Mouse (Mus musculus) thymus, postnatal 4 days (tissue): ENCODE measurements around the gene Grrp1.

Experiments
- DNase-seq: peaks from one replicate; pipeline ENCODE4 v3.0.0; 2021

Grrp1 gene

DNA sequence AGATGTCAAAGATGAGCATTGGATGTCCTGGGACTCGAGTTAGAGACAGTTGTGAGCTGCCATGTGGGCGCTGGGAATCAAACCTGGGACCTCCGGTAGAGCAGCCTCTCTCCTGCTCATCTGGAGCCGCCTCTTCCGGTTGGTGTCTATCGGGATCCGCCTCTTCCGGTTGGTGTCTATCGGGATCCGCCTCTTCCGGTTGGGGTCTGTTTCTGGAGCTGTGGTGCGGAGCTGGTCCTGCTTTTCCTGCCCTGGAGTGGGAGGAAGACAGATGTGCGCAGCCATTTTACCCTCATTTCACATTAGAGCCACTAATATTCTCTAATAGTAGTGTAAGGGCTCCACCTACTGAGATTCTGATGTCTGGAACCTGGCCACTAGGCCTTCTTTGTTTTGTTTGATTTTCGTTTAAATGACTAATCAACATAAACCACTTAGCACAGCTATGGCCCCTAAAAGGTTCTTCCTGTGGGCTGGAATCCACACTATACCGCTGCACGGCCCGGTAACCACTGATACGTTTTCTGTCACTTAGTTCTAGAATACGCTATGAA, 14.3 kb upstream of the Grrp1 start:
- DNase-seq: peak; percentile 10

DNA sequence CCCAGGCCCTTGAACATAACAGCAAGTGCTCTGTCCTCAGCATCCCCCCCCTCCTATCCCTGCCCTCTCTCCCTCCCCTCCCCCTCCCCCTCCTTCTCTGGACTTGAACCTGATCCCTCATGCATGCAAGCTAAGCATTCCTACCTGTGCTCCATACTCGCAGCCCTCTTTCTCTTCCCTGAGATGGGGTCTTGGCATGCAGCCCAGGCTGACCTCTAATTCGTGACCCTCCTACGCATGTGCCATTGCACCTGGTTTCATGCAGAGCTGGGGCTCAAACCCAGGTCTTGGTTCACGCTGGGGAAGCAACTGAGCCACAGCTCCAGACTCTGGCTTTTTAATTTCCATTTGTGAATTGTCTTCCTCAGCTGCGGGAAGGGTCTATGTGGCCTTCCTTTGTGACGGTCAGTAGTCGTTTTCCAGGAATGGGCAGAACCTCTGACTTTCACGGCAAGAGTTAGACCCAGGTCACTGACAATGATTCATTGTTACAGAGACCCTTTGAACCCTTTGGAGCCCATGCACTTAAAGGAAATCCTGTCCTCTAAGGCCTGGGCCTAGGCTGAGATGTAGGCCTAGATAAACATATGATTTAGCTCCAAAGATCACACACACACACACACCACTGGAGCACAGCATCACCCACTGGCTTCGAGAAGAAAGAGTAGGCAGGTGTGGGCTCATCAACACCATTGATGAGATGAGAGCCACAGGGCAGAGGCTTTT, 12.1 kb upstream of the Grrp1 start:
- no peak for DNase-seq

DNA sequence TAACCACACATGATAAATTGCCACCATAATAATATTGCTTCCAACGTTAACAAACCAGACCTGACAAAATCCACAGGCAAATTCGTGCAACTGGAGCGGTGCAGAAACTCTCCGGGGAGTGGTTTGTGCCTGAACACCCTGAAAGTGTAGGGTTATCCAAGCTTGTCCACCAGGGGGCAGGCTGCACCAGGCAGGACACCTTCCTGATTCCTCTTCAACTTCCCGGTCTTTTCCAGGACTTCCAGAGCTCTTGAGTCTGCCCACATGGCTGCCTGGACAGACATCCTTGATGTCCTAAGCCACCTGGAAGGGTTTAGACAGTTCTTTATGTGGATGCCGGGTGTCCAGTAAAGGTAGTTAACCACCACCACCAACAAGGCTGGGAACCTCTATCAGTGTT, 9.3 kb upstream of the Grrp1 start:
- DNase-seq: peak; percentile 79

DNA sequence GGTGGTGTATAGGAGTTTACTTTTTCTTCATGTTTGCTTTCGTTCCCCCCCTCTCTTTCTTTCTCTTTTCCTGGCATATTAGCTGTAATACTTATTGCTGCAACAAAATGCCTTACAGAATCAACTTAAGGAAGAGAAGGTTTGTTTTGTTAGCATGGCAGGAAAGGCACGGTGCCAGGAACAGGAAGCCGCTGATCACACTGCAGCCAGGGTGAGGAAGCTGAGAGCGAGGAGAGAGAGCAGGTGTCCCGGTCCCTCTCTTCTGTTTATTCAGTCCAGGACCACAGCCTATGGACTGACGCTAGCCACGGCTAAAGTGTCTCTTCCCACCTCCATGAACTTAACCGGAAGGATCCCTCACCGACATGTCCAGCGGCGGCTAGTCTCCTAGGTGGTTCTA, 4.4 kb upstream of the Grrp1 start:
- peak; percentile 60 for DNase-seq

DNA sequence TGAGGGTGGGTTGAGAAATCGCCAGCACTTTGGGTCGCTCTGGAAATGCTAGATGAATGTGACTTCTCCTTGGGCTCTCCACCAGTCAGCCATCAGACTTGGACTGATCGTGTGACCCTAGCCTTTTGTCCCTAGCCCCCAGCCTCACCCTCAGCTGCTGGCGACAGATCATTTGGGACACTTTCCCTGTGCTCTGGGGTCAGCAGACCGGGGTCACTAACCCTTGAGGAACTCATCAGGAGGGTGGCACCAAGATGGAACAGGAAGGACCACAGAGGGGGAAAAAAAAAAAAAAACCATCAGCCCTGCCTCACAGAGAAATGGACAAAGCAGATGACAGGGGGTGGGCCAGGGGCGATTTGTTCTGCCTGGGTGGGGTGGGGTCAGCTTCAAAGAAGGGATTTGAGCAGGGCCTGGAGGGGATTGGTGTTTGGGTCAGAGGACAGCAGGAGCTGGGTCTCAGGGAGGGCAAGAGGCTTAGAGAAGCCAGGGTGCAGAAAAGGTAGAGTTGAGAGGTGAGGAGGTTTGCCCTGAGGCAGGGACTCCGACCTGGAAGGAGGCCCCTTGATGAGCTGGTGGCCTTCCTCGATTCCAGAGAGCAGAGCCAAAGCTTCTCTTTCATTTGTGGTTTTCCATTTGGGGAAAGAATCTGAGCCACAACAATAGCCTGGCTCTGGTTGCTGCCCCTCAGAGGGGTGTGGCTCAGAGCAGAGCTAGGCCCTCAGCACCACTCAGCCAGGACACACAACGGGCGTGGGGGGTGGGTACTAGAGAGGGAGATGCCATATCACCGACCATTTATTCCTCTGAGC, 3.5 kb upstream of the Grrp1 start:
- DNase-seq: no peak

DNA sequence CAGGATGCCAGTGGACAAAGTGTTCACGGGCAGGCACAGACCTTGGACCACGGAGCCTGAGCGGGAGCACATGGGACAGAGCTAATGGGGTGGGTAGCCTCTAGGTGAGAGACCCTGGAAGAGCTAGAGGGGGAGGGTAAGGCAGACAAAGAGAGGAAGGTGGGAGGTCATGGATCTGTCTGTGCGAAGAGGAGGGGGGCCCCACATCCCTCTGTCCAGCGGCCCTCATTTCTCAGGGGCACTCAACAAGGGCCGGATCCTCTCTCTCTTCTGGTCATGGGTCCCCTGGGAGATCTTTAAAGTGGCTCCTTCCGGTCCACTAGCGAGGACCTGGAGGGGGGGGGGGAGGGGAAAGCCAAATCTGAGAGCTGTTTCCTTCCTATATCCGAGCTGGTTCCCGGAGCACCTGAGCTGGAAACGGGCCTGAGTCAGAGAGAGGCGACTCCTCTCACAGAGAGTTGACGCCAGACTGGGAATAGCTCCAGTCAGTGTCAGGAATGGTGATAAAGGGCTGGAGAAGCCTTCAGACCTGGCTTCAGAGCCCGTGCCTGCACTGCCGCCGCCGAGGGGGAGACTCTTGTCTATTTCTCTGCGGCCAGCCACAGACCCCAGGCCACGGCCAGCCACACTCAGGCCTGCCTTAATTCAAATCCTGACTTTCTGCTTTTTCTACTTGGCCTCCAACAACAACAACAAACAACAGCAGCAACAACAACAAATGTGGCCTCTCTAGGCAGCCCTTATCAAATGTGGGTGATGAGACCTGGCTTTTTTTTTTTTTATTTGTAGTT, 2.7 kb upstream of the Grrp1 start:
- DNase-seq: no peak

DNA sequence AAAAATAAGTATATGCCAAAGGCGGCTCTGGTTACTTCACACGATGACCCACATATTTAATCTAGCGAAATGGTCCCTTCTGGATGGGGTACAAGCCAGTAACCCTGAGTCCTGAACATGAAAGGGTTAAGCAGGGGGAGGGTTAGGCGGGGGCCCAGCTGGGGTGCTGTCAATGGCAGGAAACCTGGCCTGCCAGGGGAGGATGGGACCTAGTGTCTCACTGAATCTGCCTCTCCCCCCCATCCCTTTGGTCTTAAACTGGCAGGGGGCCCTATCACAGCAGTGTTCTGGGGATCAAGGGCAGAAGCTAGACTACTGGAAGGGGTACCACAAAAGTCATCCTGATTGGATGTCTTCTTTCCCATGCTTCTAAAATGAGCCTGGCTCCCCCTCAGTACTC, 1.9 kb upstream of the Grrp1 start:
- DNase-seq: peak; percentile 72

DNA sequence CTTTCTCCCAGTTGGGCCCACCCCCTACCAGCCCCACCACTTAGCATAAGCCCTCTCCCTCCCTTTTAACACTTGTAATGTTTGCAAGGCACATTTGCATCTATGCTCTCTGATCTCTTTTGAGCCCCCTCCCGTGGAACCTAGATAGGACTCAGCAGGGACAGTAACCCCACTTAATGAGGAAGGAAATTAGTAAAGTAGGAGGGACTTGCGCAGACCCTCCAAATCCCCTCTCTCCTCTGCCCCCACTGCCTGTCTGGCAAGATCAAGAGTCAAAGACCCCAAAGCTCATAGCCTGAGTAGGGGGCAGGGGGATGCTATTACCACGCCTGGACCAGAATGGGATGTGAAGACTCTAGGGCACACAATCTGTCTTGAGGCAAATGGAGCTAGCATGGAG, 929 bp upstream of the Grrp1 start:
- no peak for DNase-seq

DNA sequence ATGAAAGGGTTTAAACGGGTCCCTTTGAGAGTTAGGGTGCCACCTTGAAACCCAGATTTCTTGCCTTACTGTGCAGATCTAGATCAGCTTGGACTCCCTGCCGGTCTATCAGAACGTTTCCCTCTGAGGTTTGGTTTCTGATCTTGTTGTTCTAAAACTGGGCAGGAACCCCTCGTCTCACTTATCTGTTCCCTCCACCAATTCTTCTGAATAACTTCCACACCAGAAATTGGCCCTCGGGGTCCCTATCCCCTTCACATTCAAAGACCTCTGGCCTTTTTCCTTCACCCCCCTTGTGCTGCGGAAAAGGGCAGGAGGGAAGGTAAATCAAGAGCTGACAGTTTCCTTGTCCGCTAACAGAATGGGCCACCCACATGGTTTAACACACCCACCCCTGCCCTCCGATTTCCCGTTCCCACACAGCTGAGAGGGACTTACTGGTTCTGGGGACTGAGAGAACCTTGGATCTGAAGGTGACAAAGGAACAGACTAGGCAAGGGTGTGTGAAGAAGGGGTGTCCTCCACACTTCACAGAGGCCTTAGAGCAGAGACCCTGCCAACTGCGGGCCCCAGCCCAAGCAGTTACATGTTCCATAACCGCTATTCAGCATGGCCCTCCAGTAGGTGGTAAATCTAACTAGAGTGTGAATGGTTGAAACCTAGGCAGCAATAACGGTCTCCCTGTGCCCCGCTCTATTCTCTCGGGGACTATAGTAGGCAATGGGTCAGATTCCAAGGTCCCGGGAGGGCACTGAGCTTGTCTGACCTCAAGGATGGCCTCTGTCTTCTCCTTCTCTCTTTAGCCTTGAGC, 790 bp downstream of the Grrp1 start:
- no peak for DNase-seq

DNA sequence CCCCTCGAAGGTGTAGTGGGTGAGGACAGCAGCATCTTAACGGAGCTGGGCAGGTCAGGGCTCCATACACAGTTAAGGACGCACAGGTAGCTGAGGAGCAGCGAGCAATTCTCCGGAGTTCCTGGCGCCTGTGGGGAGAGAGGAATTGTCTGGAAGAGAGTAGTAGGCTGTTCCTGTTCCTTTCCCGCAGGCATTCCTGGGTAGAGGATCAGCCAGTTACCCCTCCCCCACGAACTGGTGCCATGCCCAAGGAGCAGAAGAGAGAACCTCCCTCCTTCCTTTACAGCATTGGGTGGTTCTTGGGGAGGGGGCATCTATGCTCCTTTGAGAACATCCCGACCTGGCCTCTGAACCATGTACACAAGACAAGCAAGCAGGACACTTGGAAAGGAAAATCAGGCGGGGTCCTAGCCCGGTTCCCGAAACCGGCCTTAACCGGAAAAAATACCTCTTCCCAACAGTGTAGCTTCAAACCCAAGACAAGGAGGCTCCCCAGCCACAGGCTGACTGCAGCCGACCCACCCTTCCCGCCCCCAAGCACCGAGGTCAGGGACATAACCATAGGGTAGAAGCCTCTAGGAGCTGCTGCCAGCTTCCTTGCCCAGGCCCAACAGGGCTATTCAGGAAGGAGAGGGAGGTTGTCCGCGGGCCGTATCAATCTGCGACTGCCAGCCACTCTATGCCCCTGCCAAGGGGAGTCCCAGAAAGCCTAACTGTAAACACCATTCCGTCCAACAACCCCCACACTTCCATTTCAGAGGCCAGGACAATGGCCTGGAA, 1.6 kb downstream of the Grrp1 start:
- DNase-seq: no peak

DNA sequence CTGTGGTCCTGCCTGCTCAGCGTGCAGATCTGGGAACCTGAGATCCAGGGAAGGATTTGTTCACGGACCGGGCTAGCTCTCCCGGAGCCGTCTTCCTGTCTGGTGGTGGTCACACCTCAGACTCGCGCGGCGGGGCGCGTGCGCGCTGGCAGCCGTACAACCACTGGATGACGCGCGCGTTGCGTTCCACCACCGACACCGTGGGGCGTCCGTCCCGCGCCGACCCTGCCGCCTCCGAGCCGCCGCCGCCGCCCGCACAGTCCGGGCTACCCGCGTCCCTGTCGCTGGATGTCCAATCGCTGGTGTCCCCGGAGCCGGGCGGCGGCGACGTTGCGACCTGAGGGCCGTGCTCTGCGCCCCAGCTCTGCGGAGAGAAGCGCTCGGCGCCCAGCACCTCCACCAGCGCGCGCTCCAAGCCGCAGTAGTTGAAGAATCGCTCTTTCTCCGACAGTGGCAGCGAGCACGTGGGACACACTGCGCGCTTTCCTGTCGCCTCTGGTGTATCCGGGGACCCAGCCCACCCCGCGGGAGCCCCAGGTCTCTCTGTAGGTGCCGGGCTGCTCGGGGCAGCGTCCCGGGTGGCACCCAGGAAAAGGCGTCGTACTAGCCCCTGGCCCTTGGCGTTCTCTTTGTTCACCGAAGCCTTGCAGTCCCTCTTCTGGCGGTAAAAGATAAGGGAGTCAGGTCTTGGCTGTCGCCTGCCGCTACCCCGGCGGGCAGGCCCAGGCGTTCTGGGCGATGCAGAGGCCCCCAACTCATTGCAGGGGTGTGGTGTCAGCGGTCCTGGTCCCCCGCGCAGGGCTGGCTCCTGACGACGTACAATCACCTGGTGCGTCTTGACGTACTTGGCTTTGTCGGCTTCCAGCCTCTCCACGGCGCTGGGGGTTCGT, 2.4 kb downstream of the Grrp1 start:
- peak; percentile 78 for DNase-seq

DNA sequence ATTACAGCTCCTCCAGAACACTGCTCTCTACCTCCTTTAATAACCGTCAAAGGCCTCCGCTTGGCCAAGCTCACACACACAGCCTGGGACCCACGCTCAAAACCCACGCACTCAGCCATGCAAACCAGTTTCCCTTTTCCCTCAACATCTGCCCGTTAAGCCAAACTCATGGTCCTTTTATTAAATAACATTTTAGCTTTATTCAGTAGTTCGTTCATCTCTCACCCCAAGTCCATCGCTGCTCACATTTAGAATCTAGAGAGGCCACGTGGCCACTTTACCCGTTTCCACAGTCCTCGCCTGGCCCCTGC, 3.0 kb downstream of the Grrp1 start:
- no peak for DNase-seq

DNA sequence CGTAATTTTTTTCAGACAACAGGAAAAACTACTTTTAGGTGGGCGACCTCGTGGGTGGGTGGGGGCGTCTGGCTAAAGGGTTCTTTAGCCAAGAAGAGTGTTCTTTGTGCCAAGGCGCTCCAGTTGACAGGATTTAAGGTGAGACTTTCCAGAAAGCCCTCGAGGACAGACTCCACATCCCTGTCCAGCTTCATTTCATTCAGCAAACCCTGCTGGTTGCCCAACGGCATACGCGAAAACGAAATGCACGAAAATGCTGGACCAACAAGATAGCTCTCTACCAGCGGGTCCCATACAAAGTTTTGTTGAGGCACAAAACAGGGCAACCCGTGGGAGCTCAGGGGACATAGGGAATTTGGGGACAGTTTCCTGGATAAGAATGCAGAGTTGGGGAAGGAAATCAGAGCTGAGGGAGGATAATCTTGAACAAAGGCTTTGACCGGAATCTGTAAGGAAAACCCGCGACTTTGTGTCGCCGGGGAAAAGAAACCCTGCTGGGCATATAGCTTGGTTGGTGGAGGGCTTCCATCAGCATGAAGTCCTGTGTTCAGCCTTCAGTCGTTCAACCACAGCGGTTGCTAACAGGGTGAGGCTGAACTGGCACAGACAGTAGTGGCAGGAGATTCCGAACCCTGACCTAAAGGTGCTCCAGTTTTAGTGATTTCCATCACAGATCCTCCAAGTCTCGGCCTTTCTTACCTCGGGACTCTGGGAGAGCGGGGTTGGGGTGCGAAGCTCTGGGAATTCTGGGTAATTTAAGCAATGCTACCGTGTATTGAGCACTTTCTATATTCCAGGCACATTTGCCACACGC, 3.6 kb downstream of the Grrp1 start:
- no peak for DNase-seq

DNA sequence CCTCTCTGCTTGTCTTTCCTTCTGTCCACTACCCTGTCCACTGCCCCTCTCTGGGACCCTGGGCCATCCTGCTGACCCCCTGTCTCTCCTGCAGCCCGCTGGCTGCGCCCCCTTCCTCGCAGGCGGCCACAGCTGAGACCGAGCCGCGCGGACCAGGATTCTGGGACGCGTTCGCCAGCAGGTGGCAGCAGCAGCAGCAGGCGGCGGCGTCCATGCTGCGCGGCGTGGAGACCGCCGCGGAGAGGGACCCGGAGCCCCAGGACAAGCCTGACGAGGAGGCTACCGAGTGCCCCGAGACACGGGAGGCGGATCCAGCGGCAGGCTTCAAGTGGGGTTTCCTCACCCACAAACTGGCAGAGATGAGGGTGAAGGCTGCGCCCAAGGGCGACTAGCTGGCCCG, 4.3 kb downstream of the Grrp1 start:
- peak; percentile 93 for DNase-seq

DNA sequence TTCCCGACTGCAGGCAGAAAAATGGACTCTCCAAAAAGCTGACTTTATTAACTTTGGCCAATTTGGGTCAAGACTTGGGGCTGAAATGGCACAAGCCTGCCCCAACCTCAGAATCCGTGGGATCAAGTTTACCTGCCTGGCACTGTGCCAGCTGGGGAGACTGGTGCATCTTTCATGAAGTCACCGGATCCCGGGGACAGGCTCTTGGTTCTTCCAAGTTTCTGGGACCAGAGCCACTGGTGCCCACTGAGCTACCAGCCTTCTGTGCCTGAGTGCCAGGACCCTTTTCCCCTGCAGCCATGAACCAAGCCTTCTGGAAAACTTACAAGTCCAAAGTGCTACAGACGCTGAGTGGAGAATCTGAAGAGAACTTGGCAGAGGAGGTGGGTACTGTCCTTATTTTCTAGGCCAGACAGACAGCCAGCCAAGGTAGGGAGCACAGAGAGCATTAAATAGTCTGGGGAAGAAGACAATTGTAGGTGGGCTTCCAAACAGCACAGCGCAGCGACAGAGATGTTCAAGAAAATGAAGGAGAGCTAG, 7.1 kb downstream of the Grrp1 start, which contains the start of gene Gm30191:
Gene Gm30191, plus strand, starts transcription at position 217 of the 540 bp plus-strand sequence.
- DNase-seq: no peak

DNA sequence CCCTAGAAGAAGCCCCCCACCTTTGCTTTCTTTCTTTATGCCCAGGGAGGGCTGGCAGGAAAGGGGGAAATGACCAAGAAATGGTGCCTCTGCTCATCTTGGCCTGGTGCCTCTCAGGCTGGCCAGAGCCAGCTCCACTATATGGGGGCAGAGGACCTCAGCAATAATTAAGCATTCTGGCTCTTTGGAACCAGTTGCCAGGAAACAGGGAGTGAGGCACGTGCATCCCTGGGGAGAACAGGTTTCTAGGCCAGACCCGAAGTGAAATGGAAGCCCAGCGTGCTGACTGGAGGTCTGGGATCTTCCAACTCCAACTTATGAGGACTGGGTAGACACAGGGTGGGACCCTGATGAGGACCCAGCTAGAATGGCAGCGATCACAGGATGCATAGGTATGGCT, 7.7 kb downstream of the Grrp1 start:
- no peak for DNase-seq

DNA sequence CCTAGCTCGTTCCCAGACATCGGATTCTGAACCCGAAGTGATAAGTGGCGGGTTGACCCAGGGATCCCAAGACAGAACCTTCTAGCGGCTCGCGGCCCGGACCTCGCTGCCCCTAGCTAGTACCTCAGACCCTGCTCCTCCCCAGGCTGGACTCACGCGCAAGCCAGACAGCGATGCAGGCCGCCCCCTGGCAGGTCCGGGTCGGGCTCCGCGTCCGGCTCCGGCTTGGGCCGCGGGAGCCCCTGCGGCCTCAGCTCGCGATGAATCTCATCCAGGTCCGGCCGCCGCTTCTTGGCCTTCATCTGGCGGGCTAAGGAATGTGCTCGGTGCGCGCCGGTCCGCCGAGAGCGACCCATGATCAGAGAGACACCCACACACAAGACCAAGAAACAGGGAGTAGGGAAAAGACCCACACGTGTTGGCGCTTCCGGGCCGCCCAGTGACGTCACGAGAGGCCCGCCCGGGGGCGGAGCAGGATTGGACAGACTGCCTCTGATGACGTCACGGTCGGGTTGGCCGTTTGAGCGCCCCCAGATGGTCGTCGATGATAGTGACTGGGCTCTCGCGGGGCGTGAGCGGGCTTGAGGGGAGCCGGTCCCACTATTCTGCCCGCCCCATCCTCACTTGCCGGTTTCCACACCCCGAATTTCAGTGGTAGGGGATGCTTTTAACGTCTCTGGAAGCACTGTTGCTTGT, 8.6 kb downstream of the Grrp1 start, which contains the start of gene Zfp593:
Gene Zfp593, minus strand, starts transcription at position 445 of the 696 bp plus-strand sequence.
- DNase-seq: peak; percentile 99

DNA sequence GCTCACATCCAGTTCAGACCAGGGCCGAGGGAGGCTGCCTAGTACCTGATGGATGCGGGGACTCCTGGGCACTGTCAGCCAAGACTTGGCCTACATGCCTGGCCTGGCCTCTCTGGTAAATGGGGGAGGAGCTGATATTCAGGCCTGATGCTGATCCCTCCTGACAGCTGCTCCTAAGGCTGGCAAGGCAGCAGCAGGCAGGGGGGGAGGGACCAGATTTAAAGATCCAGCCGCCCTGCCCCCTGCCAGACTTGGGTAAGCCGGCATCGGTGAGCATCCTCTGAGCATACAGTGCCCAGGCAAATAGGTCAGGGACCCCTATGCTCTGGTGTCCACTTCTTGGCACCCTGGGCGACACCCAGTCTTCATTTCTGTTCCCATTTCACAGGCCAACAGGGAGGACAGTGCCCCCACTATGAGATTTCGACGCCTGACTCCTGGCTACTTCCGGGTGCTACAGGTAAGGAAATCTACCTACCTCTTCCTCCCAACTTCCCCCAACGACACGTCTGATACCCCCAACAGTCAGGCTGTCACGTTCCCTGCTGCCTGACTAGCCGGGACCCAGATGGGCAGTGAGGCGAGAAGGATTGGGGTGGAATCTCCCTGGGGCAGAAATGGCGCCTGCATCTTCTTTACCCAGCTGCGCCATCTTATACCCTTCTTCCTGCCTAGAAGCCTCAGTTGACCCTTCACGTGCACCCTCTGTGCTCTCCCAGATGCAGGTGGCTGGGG, 10.2 kb downstream of the Grrp1 start, which contains the start of gene E130218I03Rik:
Gene E130218I03Rik, plus strand, starts transcription at position 147 of the 735 bp plus-strand sequence.
- DNase-seq: peak; percentile 8
